In genomic region chr4:137250849-137251248, GRCm38 (mm10) we compare ENCODE assay signal across 21 mouse cellular contexts. TPM values are rescaled to one million over a fixed set of nuclear protein-coding genes. Genes with fewer than 3 reads are reported as not detected.
DNase-seq lines count a peak whose midpoint lies in the region; ATAC-seq and TF ChIP-seq lines count a peak whose summit lies in the region.
"Had no signal": no experiment of that assay in that cellular context is flagged by ENCODE, and none has a peak within 500 bp of the region (broad histone marks: within the 10 kb centered on the region; RNA-seq: fewer than 3 reads in every experiment).

No protein-coding gene starts in this region.

- no peak for TF ChIP-seq CTCF in lung, postnatal 0 days (IDR thresholded peaks at IDR 0.05)
- no peak for TF ChIP-seq CTCF in stomach, postnatal 0 days (IDR thresholded peaks at IDR 0.05; ENCODE audit: low read depth)

- no peaks in the 10 kb centered on the region for H3K27me3 ChIP-seq in kidney, embryonic 14.5 days (ENCODE audit: control insufficient read depth, insufficient read depth, low read length)
- H3K27me3 ChIP-seq in lung, embryonic 15.5 days: no peaks in the 10 kb centered on the region
- H3K27me3 ChIP-seq in lung, postnatal 0 days (replicated peaks; ENCODE audit: insufficient read depth, low read length): no peaks in the 10 kb centered on the region
- no peaks in the 10 kb centered on the region for H3K27me3 ChIP-seq in stomach, postnatal 0 days (ENCODE audit: control insufficient read depth, insufficient read depth, low read length)
- H3K27me3 ChIP-seq: forebrain, embryonic 12.5 days; hindbrain, embryonic 15.5 days; midbrain, embryonic 15.5 days; stomach, embryonic 15.5 days had no signal

- no peak overlapping the region for H3K4me3 ChIP-seq in kidney, embryonic 14.5 days (ENCODE audit: low read length)
- no peak overlapping the region for H3K4me3 ChIP-seq in lung, embryonic 15.5 days
- no peak overlapping the region for H3K4me3 ChIP-seq in lung, postnatal 0 days (ENCODE audit: low read depth, low read length)
- no peak overlapping the region for H3K4me3 ChIP-seq in stomach, postnatal 0 days (ENCODE audit: low read depth, low read length)
- H3K4me3 ChIP-seq: forebrain, embryonic 12.5 days; heart, embryonic 10.5 days; hindbrain, embryonic 15.5 days; midbrain, embryonic 15.5 days; stomach, embryonic 15.5 days had no signal

- peak overlapping the region; percentile 42; the same call in 1 of the 2 replicates for H3K27ac ChIP-seq in kidney, embryonic 14.5 days (ENCODE audit: low read depth, low read length)
- no peak overlapping the region; the same call in 1 of the 2 replicates for H3K27ac ChIP-seq in lung, embryonic 15.5 days
- no peak overlapping the region for H3K27ac ChIP-seq in lung, postnatal 0 days (ENCODE audit: low read length)
- no peak overlapping the region for H3K27ac ChIP-seq in stomach, postnatal 0 days (replicated peaks)
- H3K27ac ChIP-seq: forebrain, embryonic 12.5 days; heart, embryonic 10.5 days; hindbrain, embryonic 15.5 days; midbrain, embryonic 15.5 days; stomach, embryonic 15.5 days had no signal

- no peak for TF ChIP-seq EP300 in lung, postnatal 0 days (IDR thresholded peaks at IDR 0.05)
- no peak for TF ChIP-seq EP300 in stomach, postnatal 0 days (optimal IDR thresholded peaks at IDR 0.05)

- H3K36me3 ChIP-seq in kidney, embryonic 14.5 days (ENCODE audit: control insufficient read depth, insufficient read depth, low read length): no peaks in the 10 kb centered on the region
- H3K36me3 ChIP-seq in lung, embryonic 15.5 days: no peaks in the 10 kb centered on the region
- no peaks in the 10 kb centered on the region for H3K36me3 ChIP-seq in lung, postnatal 0 days (ENCODE audit: insufficient read depth, low read length)
- no peaks in the 10 kb centered on the region for H3K36me3 ChIP-seq in stomach, postnatal 0 days (ENCODE audit: control insufficient read depth, insufficient read depth, low read length)
- H3K36me3 ChIP-seq: forebrain, embryonic 12.5 days; G1E; heart, embryonic 10.5 days; hindbrain, embryonic 15.5 days; midbrain, embryonic 15.5 days; stomach, embryonic 15.5 days had no signal

- no peak for DNase-seq in kidney, adult 9 months
- DNase-seq in lung, postnatal 0 days (ENCODE audit: low spot score): no peak
- peak; percentile 79 for DNase-seq in brain, adult 2 months (ENCODE audit: low read depth, low spot score)
- no peak for DNase-seq in stomach, postnatal 0 days (ENCODE audit: low spot score)
- no peak for DNase-seq in adrenal gland, postnatal 14 days
- DNase-seq: adrenal gland, postnatal 25 days; embryo, embryonic 11 days; gastrocnemius, postnatal 10 days; liver; lung, adult 18-20 months; spleen, adult 18-20 months; thymus, postnatal 4 days had no signal

- 40% methylated on average over 5 of the region's 5 CpGs for WGBS in kidney, embryonic 14.5 days
- WGBS in lung, embryonic 15.5 days: 21% methylated on average over 5 of the region's 5 CpGs
- 20% methylated on average over 5 of the region's 5 CpGs for WGBS in lung, postnatal 0 days
- WGBS in stomach, postnatal 0 days: 37% methylated on average over 5 of the region's 5 CpGs

- H3K9ac ChIP-seq in kidney, embryonic 14.5 days (ENCODE audit: low read depth, low read length): no peak overlapping the region
- no peak overlapping the region for H3K9ac ChIP-seq in lung, embryonic 15.5 days
- no peak overlapping the region for H3K9ac ChIP-seq in lung, postnatal 0 days (replicated peaks; ENCODE audit: low read depth)
- H3K9ac ChIP-seq in stomach, postnatal 0 days (ENCODE audit: low read length): no peak overlapping the region
- H3K9ac ChIP-seq: forebrain, embryonic 12.5 days; hindbrain, embryonic 15.5 days; midbrain, embryonic 15.5 days; stomach, embryonic 15.5 days had no signal

- ATAC-seq in kidney, embryonic 14.5 days (ENCODE audit: low FRiP score, low TSS enrichment): peak; percentile 59; the same call in 1 of the 2 replicates
- ATAC-seq in lung, embryonic 15.5 days (ENCODE audit: borderline replicate concordance, extremely low read depth, low FRiP score, low TSS enrichment): peak; percentile 15; the same call in 1 of the 2 replicates
- no peak for ATAC-seq in lung, postnatal 0 days
- 0 out of 2 replicates have a peak, but pooled peaks have one; percentile 2 for ATAC-seq in stomach, postnatal 0 days (ENCODE audit: low FRiP score, low TSS enrichment)
- ATAC-seq: midbrain, embryonic 15.5 days had no signal

- H3K9me3 ChIP-seq in kidney, embryonic 14.5 days (ENCODE audit: control insufficient read depth, low read length): peaks cover 3% of the 10 kb centered on the region; the same call in 1 of the 2 replicates
- H3K9me3 ChIP-seq in lung, embryonic 15.5 days: no peaks in the 10 kb centered on the region
- no peaks in the 10 kb centered on the region for H3K9me3 ChIP-seq in lung, postnatal 0 days (ENCODE audit: low read length)
- no peaks in the 10 kb centered on the region for H3K9me3 ChIP-seq in stomach, postnatal 0 days (ENCODE audit: control insufficient read depth, low read length)
- H3K9me3 ChIP-seq: G1E; hindbrain, embryonic 15.5 days; midbrain, embryonic 15.5 days; stomach, embryonic 15.5 days had no signal

- no peak overlapping the region; the same call in 1 of the 2 replicates for H3K4me2 ChIP-seq in kidney, embryonic 14.5 days (replicated peaks; ENCODE audit: low read depth, low read length)
- H3K4me2 ChIP-seq in lung, embryonic 15.5 days: no peak overlapping the region
- H3K4me2 ChIP-seq in lung, postnatal 0 days (replicated peaks; ENCODE audit: low read depth, low read length): no peak overlapping the region
- H3K4me2 ChIP-seq in stomach, postnatal 0 days (replicated peaks; ENCODE audit: low read depth): no peak overlapping the region
- H3K4me2 ChIP-seq: forebrain, embryonic 12.5 days; hindbrain, embryonic 15.5 days; midbrain, embryonic 15.5 days; stomach, embryonic 15.5 days had no signal

- H3K4me1 ChIP-seq in kidney, embryonic 14.5 days (ENCODE audit: control insufficient read depth, insufficient read depth, low read length): peaks cover 9% of the 10 kb centered on the region
- H3K4me1 ChIP-seq in lung, embryonic 15.5 days: 0 out of 2 replicates have a peak, but pooled peaks cover 7% of the 10 kb centered on the region
- no peaks in the 10 kb centered on the region for H3K4me1 ChIP-seq in lung, postnatal 0 days (ENCODE audit: insufficient read depth, low read depth, low read length)
- H3K4me1 ChIP-seq in stomach, postnatal 0 days (replicated peaks; ENCODE audit: control insufficient read depth, insufficient read depth): 0 out of 2 replicates have a peak, but pooled peaks cover 2% of the 10 kb centered on the region
- H3K4me1 ChIP-seq: hindbrain, embryonic 15.5 days; midbrain, embryonic 15.5 days had no signal

RNA-seq across cellular contexts. Expression of gene Wnt4, which starts 26.4 kb away (rescaled TPM):
- 16.0 and 21.4 TPM in 2 replicates for polyA plus RNA-seq in kidney, embryonic 14.5 days (2014; fragmentation: Nextera tagmentation; extraction: Ambion mirVana)
- 1.8 and 1.9 TPM in 2 replicates for polyA plus RNA-seq in lung, embryonic 15.5 days (2015; fragmentation: Nextera tagmentation; extraction: Ambion mirVana)
- polyA plus RNA-seq in lung, postnatal 0 days (2015; fragmentation: Nextera tagmentation; extraction: Ambion mirVana): 2.1 and 2.2 TPM in 2 replicates
- 45.3 and 59.7 TPM in 2 replicates for polyA plus RNA-seq in stomach, postnatal 0 days (2015; fragmentation: Nextera tagmentation; extraction: Ambion mirVana)
- 46.2 and 51.3 TPM in 2 replicates for total RNA-seq in adrenal gland, postnatal 14 days (2021)
- total RNA-seq: megakaryocyte progenitor cell, adult 5-6 weeks had no signal
- polyA plus RNA-seq: G1E had no signal
